9 mouse cellular contexts compared by ENCODE assay signal in the genomic region with DNA sequence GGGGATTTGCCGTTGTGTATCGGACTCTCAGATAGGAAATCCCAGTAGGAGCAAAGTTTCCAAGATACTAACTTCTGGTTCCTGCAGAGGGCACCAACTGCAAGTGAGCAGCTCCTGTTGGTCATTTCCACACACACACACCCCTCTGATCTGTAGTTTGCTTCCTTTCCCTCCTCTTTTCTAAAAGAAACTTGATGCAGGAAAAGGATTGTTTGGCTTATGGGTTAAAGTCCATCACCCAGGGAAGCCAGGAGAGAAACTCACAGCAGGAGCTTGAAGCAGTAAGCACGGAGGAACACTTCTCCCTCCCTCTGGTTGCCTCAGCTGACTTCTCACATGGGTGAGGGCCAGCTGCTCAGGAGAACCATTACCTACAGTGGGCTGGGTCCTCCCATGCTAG. TPM values are rescaled to one million over a fixed set of nuclear protein-coding genes. Genes with fewer than 3 reads are reported as not detected.
DNase-seq lines count a peak whose midpoint lies in the region; ATAC-seq and TF ChIP-seq lines count a peak whose summit lies in the region.
"Had no signal": no experiment of that assay in that cellular context is flagged by ENCODE, and none has a peak within 500 bp of the region (broad histone marks: within the 10 kb centered on the region; RNA-seq: fewer than 3 reads in every experiment).

No protein-coding gene starts in this region.

- no peaks in the 10 kb centered on the region for H3K4me1 ChIP-seq in forebrain, postnatal 0 days (ENCODE audit: insufficient read depth)
- H3K4me1 ChIP-seq in forebrain, embryonic 12.5 days, result no peaks in the 10 kb centered on the region
- H3K4me1 ChIP-seq in kidney, postnatal 0 days (replicated peaks; ENCODE audit: insufficient read depth, low read length), result no peaks in the 10 kb centered on the region
- no peaks in the 10 kb centered on the region for H3K4me1 ChIP-seq in stomach, postnatal 0 days (replicated peaks; ENCODE audit: control insufficient read depth, insufficient read depth)

- no peak overlapping the region for H3K27ac ChIP-seq in forebrain, postnatal 0 days (ENCODE audit: low read depth, low read length)
- no peak overlapping the region for H3K27ac ChIP-seq in forebrain, embryonic 12.5 days
- no peak overlapping the region for H3K27ac ChIP-seq in kidney, postnatal 0 days
- no peak overlapping the region for H3K27ac ChIP-seq in stomach, postnatal 0 days (replicated peaks)

- H3K36me3 ChIP-seq in forebrain, postnatal 0 days (ENCODE audit: insufficient read depth), result no peaks in the 10 kb centered on the region
- no peaks in the 10 kb centered on the region; the same call in 1 of the 2 replicates for H3K36me3 ChIP-seq in forebrain, embryonic 12.5 days (replicated peaks)
- H3K36me3 ChIP-seq in kidney, postnatal 0 days (ENCODE audit: insufficient read depth, low read length), result no peaks in the 10 kb centered on the region
- H3K36me3 ChIP-seq in stomach, postnatal 0 days (ENCODE audit: control insufficient read depth, insufficient read depth, low read length), result no peaks in the 10 kb centered on the region

- H3K4me2 ChIP-seq in forebrain, postnatal 0 days (ENCODE audit: low read depth), result no peak overlapping the region
- no peak overlapping the region for H3K4me2 ChIP-seq in forebrain, embryonic 12.5 days
- no peak overlapping the region for H3K4me2 ChIP-seq in kidney, postnatal 0 days (ENCODE audit: low read length)
- peak overlapping the region; percentile 12; the same call in 1 of the 2 replicates for H3K4me2 ChIP-seq in stomach, postnatal 0 days (replicated peaks; ENCODE audit: low read depth)

- no peak overlapping the region for H3K4me3 ChIP-seq in forebrain, postnatal 0 days (ENCODE audit: low read depth, low read length)
- H3K4me3 ChIP-seq in forebrain, embryonic 12.5 days (replicated peaks), result no peak overlapping the region
- no peak overlapping the region for H3K4me3 ChIP-seq in kidney, postnatal 0 days (replicated peaks; ENCODE audit: low read depth, low read length)
- H3K4me3 ChIP-seq in stomach, postnatal 0 days (ENCODE audit: low read depth, low read length), result no peak overlapping the region

- no peak for TF ChIP-seq EP300 in stomach, postnatal 0 days (optimal IDR thresholded peaks at IDR 0.05)

- H3K9me3 ChIP-seq in forebrain, postnatal 0 days (ENCODE audit: low read length), result no peaks in the 10 kb centered on the region
- peaks cover 5% of the 10 kb centered on the region; the same call in 1 of the 2 replicates for H3K9me3 ChIP-seq in forebrain, embryonic 12.5 days
- H3K9me3 ChIP-seq in kidney, postnatal 0 days (replicated peaks; ENCODE audit: low read length), result no peaks in the 10 kb centered on the region
- H3K9me3 ChIP-seq in stomach, postnatal 0 days (ENCODE audit: control insufficient read depth, low read length), result no peaks in the 10 kb centered on the region

- no peak overlapping the region for H3K9ac ChIP-seq in forebrain, postnatal 0 days
- no peak overlapping the region for H3K9ac ChIP-seq in forebrain, embryonic 12.5 days
- H3K9ac ChIP-seq in kidney, postnatal 0 days (ENCODE audit: low read depth, low read length), result no peak overlapping the region
- no peak overlapping the region for H3K9ac ChIP-seq in stomach, postnatal 0 days (ENCODE audit: low read length)

- TF ChIP-seq CTCF in forebrain, postnatal 0 days (IDR thresholded peaks at IDR 0.05; ENCODE audit: low read depth), result peak; percentile 56
- TF ChIP-seq CTCF in kidney, postnatal 0 days (IDR thresholded peaks at IDR 0.05; ENCODE audit: low read depth), result peak; percentile 80
- TF ChIP-seq CTCF in stomach, postnatal 0 days (IDR thresholded peaks at IDR 0.05; ENCODE audit: low read depth), result peak; percentile 86

- peak; percentile 8 for DNase-seq in forebrain, postnatal 0 days
- DNase-seq in right cerebral cortex, postnatal 14 days, result peak; percentile 11
- no peak for DNase-seq in right cerebral cortex, adult 18-20 months
- DNase-seq in kidney, postnatal 0 days (ENCODE audit: low spot score), result peak; percentile 86
- DNase-seq in stomach, postnatal 0 days (ENCODE audit: low spot score), result peak; percentile 46
- DNase-seq in layer of hippocampus, adult 11-12 months (ENCODE audit: low spot score), result no peak
- no peak for DNase-seq in right cerebral cortex, postnatal 25 days
- DNase-seq: cerebellum, adult 9-10 months had no signal

- no peak for ATAC-seq in forebrain, postnatal 0 days
- no peak for ATAC-seq in forebrain, embryonic 12.5 days (ENCODE audit: low FRiP score)
- ATAC-seq in kidney, postnatal 0 days (replicated peaks; ENCODE audit: low FRiP score, low read depth), result peak; percentile 74
- peak; percentile 76 for ATAC-seq in stomach, postnatal 0 days (ENCODE audit: low FRiP score, low TSS enrichment)

- H3K27me3 ChIP-seq in forebrain, postnatal 0 days (ENCODE audit: insufficient read depth, low read length), result no peaks in the 10 kb centered on the region
- no peaks in the 10 kb centered on the region for H3K27me3 ChIP-seq in forebrain, embryonic 12.5 days
- H3K27me3 ChIP-seq in kidney, postnatal 0 days (ENCODE audit: insufficient read depth, low read length), result no peaks in the 10 kb centered on the region
- no peaks in the 10 kb centered on the region for H3K27me3 ChIP-seq in stomach, postnatal 0 days (ENCODE audit: control insufficient read depth, insufficient read depth, low read length)

- WGBS in forebrain, postnatal 0 days, result 64% methylated on average over 3 of the region's 3 CpGs
- WGBS in forebrain, embryonic 12.5 days, result 54% methylated on average over 3 of the region's 3 CpGs
- 18% methylated on average over 3 of the region's 3 CpGs for WGBS in kidney, postnatal 0 days
- 16% methylated on average over 3 of the region's 3 CpGs for WGBS in stomach, postnatal 0 days

RNA-seq across cellular contexts. Expression of gene Mettl6, which starts 24.3 kb away (rescaled TPM):
- 35.7 and 43.4 TPM in 2 replicates for total RNA-seq in forebrain, postnatal 0 days (2014; rRNA removed)
- 33.5 and 40.0 TPM in 2 replicates for polyA plus RNA-seq in forebrain, postnatal 0 days (2015; fragmentation: Nextera tagmentation; extraction: Ambion mirVana)
- polyA plus RNA-seq in forebrain, embryonic 12.5 days (2016; fragmentation: Nextera tagmentation; extraction: Ambion mirVana), result 73.5 and 78.9 TPM in 2 replicates
- 43.9 and 51.6 TPM in 2 replicates for polyA plus RNA-seq in kidney, postnatal 0 days (2015; fragmentation: Nextera tagmentation; extraction: Ambion mirVana)
- polyA plus RNA-seq in stomach, postnatal 0 days (2015; fragmentation: Nextera tagmentation; extraction: Ambion mirVana), result 29.4 and 31.9 TPM in 2 replicates

RNA-seq across cellular contexts. Expression of gene Eaf1, which starts 25.0 kb away (rescaled TPM):
- 10.1 and 11.8 TPM in 2 replicates for total RNA-seq in forebrain, postnatal 0 days (2014; rRNA removed)
- 3.5 and 5.5 TPM in 2 replicates for polyA plus RNA-seq in forebrain, postnatal 0 days (2015; fragmentation: Nextera tagmentation; extraction: Ambion mirVana)
- polyA plus RNA-seq in forebrain, embryonic 12.5 days (2016; fragmentation: Nextera tagmentation; extraction: Ambion mirVana), result 21.6 and 22.8 TPM in 2 replicates
- polyA plus RNA-seq in kidney, postnatal 0 days (2015; fragmentation: Nextera tagmentation; extraction: Ambion mirVana), result 14.9 and 16.0 TPM in 2 replicates
- 10.5 and 11.9 TPM in 2 replicates for polyA plus RNA-seq in stomach, postnatal 0 days (2015; fragmentation: Nextera tagmentation; extraction: Ambion mirVana)

Comparison
In these comparisons a context has a peak if more than half of its experiments do, and no peak if none do; other contexts are left out.
1. DNase-seq: peak in forebrain, postnatal 0 days (single experiment), right cerebral cortex, postnatal 14 days (single experiment), kidney, postnatal 0 days (single experiment) and stomach, postnatal 0 days (single experiment); none in right cerebral cortex, adult 18-20 months (single experiment), layer of hippocampus, adult 11-12 months (single experiment) and right cerebral cortex, postnatal 25 days (single experiment).
2. ATAC-seq: peak in kidney, postnatal 0 days (single experiment) and stomach, postnatal 0 days (single experiment); none in forebrain, postnatal 0 days (single experiment) and forebrain, embryonic 12.5 days (single experiment).
3. Peak in every context shown above with its lines, with median percentiles within 50 percentile points of each other: CTCF ChIP-seq.